Mouse (Mus musculus) olfactory bulb, adult 2 months (tissue): ENCODE data around the gene Cnnm1.
"Not testable (repeated sequence)": the region's sequence is repeated elsewhere in the genome, so short reads cannot be mapped to it uniquely, and the experiment has no call there.

Experiments
- CTCF ChIP-seq: fragments of 200-500 bp; IDR thresholded peaks from 2 replicates; pipeline ENCODE4 v1.5.1; 2012; ENCODE audit warnings: low read depth, mild to moderate bottlenecking, low read length, moderate library complexity; ENCODE audit not compliant: insufficient read depth
- POLR2A ChIP-seq: fragments of 200-500 bp; IDR thresholded peaks from 2 replicates; pipeline ENCODE4 v1.6.1; 2012; ENCODE audit warnings: mild to moderate bottlenecking, low read depth, low read length, moderate library complexity; ENCODE audit not compliant: insufficient read depth

- TF ChIP-seq CTCF, POLR2A: not testable (repeated sequence)
Observed at GRCm38 (mm10) chr19:43493316-43493715, 53.1 kb downstream of the Cnnm1 start.
